Mouse (Mus musculus) bone marrow macrophage, adult 2 months (primary cell): ENCODE results near the gene Bach2. TPM values are rescaled to one million over a fixed set of nuclear protein-coding genes. Genes with fewer than 3 reads are reported as not detected.

Source experiments
- H3K27ac ChIP-seq: 2 replicates; pipeline ENCODE4 v1.5.1; 2012; ENCODE audit warnings: low read depth, low read length; ENCODE audit not compliant: insufficient read depth
- H3K4me1 ChIP-seq: 2 replicates; pipeline ENCODE4 v1.6.1; 2012; ENCODE audit warnings: low read length; ENCODE audit not compliant: control insufficient read depth, insufficient read depth
- H3K4me3 ChIP-seq: 2 replicates; pipeline ENCODE4 v1.5.1; 2012; ENCODE audit warnings: mild to moderate bottlenecking, low read length, moderate library complexity; ENCODE audit not compliant: insufficient read depth
- CTCF ChIP-seq: IDR thresholded peaks from 2 replicates; pipeline ENCODE4 v1.5.1; 2012; ENCODE audit warnings: low read depth, mild to moderate bottlenecking, low read length, moderate library complexity
- POLR2A ChIP-seq: IDR thresholded peaks from 2 replicates; pipeline ENCODE4 v1.6.1; 2012; ENCODE audit warnings: mild to moderate bottlenecking, low read depth, low read length, borderline replicate concordance
- polyA plus RNA-seq: library from polyadenylated mRNA; stranded (reverse); fragments of >200 nt; gene quantifications from 2 replicates; pipeline ENCODE4 v1.2.4, GENCODE M21; 2012; ENCODE audit not compliant: missing spikeins, insufficient read depth, insufficient read length

The Bach2 gene
- polyA plus RNA-seq, 1 experiment, result 1.4 TPM

DNA sequence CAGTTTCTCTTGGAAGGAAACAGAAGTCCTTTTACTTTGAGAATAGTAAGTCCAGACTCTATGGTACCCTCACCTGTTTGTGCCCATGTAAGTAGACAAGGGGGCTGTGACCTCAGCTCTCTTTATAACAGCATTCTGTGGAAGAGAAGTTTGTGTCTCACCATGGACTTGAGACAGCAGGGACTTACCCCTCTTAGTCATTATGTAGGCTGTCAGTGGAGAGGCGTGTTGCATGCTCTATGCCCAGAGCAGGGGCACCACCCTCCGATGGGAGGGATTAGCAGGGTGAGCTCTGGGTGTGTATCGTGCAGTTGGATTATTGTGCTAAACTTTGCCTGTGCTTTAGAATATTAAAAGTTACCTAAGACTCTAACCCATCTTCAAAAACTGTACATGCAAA lies 167.4 kb downstream of the Bach2 start:
- Histone ChIP-seq H3K4me1 (peaks cover 14% of the 10 kb centered on the region), H3K27ac (no peak overlapping the region), H3K4me3 (no peak overlapping the region)
- no peak for TF ChIP-seq POLR2A
- TF ChIP-seq CTCF, result no peak

DNA sequence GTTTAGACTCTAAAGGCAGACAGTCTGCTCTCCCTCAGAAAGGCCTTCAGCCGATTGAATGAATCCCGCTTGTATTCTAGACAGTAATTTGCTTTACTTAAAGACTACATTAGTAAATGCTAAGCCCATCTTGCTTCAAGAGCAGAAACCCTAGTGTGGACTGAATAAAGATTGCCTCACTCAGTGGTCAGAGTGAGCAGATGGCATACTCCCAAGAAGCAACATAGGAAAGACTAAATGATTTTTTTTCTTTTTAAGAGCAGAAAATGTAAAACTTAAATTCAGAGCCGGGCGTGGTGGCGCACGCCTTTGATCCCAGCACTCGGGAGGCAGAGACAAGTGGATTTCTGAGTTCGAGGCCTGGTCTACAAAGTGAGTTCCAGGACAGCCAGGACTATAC lies 169.9 kb downstream of the Bach2 start:
- no peak for TF ChIP-seq POLR2A
- no peak for TF ChIP-seq CTCF
- Histone ChIP-seq H3K4me1 (peaks cover 14% of the 10 kb centered on the region), H3K27ac (no peak overlapping the region), H3K4me3 (no peak overlapping the region)

DNA sequence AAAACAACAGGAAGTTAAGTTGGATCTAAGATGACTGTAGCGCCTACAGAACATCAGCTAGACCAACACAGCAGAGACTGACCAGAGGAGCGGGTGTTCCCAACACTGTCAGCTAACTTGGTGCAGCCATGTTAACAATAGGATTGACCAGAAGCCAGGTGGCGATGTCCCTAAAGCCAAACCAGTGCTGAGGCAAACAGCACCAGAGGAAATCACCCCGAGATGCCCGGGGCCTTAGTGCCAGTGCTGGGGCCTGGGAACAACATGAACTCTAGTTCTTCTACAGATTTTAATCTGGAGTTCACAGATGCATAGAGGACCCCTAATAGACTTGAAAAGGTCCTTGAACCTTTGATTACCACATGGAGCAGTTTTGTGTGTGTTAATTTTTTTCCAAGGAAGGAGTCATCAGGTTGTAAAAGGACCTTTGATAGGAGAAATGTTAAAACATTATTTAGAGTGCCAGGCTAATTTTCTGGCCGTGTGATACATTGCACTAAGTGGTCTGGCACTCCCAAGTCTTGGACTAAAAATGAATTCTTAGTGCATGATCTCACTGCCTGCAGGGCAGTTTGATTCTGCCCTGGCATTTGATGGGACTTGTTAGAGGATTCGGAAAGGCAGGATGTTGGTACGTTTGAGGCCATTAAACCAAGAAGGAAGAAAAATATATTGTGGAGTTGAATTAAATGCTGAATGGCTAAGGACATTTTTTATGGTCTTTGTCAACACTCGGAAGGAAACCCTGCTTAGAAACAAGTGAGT lies 170.7 kb downstream of the Bach2 start:
- TF ChIP-seq POLR2A, result no peak
- TF ChIP-seq CTCF, result no peak
- H3K4me3 ChIP-seq, result no peak overlapping the region
- peaks cover 14% of the 10 kb centered on the region for H3K4me1 ChIP-seq
- no peak overlapping the region for H3K27ac ChIP-seq

DNA sequence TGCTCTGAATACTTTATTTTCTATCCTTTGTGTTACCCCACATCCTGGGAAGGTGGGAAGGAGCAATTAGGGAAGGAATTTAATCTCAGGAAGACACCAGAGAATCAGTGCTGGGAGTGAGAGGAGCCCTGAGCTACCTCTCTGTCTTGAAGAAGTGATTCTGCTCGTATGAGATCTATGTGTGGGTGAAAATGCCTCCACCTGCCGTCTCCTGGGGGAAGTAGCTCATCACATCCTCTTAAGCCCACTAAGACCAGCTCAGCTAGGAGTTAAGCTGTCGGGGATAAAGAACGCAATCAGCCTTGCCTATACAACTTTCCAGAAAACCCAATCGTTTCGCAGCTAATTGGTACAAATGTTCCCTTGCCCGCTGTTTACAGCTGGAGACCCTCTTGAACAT lies 174.5 kb downstream of the Bach2 start:
- H3K4me1 ChIP-seq, result no peaks in the 10 kb centered on the region
- no peak for TF ChIP-seq POLR2A
- no peak for TF ChIP-seq CTCF
- H3K4me3 ChIP-seq, result no peak overlapping the region
- no peak overlapping the region for H3K27ac ChIP-seq

DNA sequence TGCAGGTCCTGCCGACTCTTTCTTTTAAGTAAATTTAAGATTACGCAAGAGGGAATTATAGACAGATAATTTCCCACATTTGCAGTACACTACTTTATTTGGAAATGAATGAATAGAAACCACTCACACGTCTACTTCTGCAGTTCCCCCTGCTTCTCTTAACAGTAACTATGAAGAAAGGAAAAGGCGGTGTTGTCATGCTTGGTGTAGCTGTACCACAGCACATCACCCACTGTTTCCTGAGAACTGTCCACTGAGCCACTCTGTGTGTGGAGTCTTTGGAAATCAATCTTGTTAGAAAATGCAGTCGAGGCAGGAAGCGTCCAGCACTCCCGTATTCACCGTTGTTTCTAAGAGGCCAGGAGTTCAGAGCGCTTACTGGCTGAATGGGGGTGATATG lies 174.9 kb downstream of the Bach2 start:
- H3K27ac ChIP-seq, result no peak overlapping the region
- H3K4me3 ChIP-seq, result no peak overlapping the region
- no peak for TF ChIP-seq CTCF
- no peaks in the 10 kb centered on the region for H3K4me1 ChIP-seq

DNA sequence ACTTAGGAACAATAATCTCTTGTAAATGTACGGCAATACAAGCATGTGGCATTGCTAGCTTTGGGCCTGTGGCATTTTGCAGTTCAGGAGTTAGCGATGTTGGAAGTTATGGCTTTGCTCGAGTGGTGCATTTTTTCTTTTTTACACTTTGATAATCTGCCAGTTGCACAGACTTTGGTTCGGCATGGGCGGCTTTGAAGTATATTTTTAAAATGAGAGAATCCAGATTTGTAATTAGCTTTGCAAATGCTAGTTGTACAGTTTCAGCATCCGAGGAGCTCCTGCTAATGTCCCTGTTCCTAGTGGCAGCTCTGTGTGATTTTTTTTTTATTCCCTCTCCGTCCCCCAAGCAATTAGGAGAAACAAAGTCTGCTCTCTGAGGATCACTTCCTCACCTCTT lies 176.4 kb downstream of the Bach2 start:
- no peak overlapping the region for H3K27ac ChIP-seq
- no peaks in the 10 kb centered on the region for H3K4me1 ChIP-seq
- H3K4me3 ChIP-seq, result no peak overlapping the region
- TF ChIP-seq POLR2A (no peak), CTCF (no peak)

DNA sequence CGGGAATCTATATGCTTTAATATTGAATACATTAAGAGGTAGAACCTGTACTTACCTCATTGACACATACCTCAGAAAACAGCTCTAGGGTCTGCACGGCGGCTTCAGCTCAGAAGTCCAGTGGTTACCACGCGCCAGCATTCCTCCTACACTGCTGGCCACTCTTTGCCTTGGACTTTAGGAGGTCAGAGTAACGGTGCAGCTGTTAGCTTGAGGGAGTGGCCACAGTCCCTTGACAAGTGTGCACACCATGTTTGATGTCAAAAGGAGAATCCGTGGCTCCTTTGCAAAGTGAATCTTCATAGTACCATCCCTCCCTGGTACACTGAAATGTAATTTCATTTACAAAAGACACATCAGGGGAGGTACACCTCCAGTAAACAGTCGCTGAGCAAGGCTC lies 179.3 kb downstream of the Bach2 start:
- TF ChIP-seq CTCF, result no peak
- TF ChIP-seq POLR2A, result no peak

DNA sequence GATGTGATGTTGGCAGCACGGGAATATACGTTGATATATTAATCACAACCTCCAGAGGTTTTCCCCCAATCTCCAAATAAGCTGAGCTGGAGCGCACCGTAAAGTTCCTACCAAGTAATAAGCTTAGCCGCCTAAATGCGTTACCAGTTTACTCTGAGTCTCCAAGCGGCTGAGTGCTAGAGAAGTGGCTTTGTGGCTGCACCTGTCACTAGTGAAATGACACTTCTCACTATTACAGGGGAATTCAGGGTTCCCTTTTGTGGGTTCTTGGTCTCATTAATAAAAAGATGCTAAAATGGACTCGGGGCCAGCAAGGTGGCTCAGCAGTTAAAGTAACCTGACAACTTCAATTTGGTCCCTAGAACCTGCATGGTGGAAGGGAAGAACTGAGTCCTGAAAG lies 183.0 kb downstream of the Bach2 start:
- Histone ChIP-seq H3K4me3 (no peak overlapping the region), H3K4me1 (no peaks in the 10 kb centered on the region), H3K27ac (no peak overlapping the region)
- TF ChIP-seq POLR2A (no peak), CTCF (no peak)

More for the DNA sequence above, 179.3 kb downstream of the Bach2 start:
- H3K4me3 ChIP-seq, result no peak overlapping the region
- no peaks in the 10 kb centered on the region for H3K4me1 ChIP-seq
- H3K27ac ChIP-seq, result no peak overlapping the region

DNA sequence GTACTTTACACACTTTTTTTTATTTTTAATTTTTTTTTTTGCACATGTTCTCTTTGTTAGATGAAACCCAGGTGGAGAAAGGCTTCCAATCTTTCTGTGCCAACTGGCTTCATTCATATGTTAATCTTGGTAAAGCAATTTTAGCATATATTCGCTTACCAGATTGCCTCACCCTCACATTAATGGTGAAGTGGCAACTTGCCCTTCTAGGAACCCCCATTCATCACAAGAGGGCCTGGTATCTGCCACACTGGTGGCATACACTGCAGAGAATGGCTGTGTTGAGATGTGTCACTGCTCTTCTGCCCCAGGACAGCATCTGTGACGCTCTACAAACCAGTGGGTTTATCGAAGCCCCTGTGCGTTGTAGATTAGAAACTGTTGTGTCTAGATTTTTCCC lies 183.8 kb downstream of the Bach2 start:
- Histone ChIP-seq H3K4me1 (no peaks in the 10 kb centered on the region), H3K4me3 (no peak overlapping the region), H3K27ac (no peak overlapping the region)
- TF ChIP-seq CTCF (no peak), POLR2A (no peak)

DNA sequence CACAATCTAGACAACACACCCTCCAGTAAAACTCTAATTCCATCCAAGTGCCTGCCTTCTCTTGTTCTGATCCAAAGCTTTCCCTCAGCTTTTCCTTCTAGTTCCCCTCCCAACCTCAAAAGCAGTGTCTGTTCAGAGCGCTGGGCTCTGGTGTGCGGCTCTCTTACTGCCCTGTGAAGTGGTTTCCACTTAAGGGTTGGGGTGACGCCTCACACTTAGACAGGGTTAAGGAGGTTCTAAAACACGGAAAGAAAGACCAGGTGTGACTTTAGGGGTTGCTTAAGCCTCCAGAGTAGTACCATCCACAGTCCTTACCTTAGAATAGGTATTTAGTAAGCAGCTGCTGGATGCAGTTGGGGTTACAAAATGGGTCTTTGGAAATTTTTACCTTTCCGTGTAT lies 185.1 kb downstream of the Bach2 start:
- no peak for TF ChIP-seq CTCF
- no peak for TF ChIP-seq POLR2A
- Histone ChIP-seq H3K27ac (no peak overlapping the region), H3K4me1 (no peaks in the 10 kb centered on the region), H3K4me3 (no peak overlapping the region)
